Mouse (Mus musculus) heart, adult 2 months (tissue): ENCODE measurements around the gene Csmd2.

Experiments used
- CTCF ChIP-seq: fragments of 200-600 bp; IDR thresholded peaks from 2 replicates; pipeline ENCODE4 v1.8.1; 2022; ENCODE audit warnings: antibody characterized with exemption, mild to moderate bottlenecking, moderate library complexity
- EP300 ChIP-seq: fragments of 200-500 bp; IDR thresholded peaks from 2 replicates; pipeline ENCODE4 v1.6.1; 2011; ENCODE audit warnings: low read depth, low read length, control low read depth; ENCODE audit not compliant: insufficient read depth
- POLR2A ChIP-seq: fragments of 200-500 bp; IDR thresholded peaks from 2 replicates; pipeline ENCODE4 v1.6.1; 2011; ENCODE audit warnings: mild to moderate bottlenecking, low read depth, low read length, control low read depth; ENCODE audit not compliant: insufficient read depth

DNA sequence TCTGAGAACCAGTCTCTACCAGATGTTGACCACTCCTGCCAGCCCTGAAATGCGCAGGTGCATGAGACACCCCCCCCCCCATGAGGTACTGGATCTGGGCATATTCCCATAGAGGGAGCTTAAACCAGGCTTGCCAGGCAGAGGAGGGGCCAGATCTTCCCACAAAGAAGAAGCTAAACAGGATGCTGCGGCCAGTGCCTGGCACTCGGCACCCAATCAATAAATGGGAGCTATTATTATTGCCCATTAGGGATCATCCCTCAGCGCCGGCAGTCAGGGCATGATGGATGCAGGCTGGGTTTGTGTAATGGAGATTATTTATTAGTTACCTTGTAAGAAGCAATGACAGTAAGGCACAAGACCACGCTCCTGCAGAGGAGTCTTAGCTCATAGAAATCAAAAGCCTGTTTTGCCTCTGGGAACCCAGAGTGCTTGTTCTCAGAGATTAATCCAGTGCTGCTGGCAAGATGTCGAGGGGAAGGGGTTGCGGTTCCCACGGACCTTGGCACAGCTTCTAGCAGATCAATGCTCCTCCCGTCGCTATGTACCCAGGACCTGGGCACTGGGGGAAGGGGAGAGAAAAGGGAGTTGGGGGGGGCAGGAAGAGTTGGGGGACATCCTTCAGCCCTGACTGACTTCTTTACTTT, 146.8 kb downstream of the Csmd2 start:
- TF ChIP-seq CTCF (no peak), POLR2A (no peak), EP300 (no peak)
